Mouse (Mus musculus) cerebellum, adult 9-10 months (tissue): Measurements from ENCODE around the gene Mllt11.

Experiments used
- DNase-seq: peaks from one replicate; pipeline ENCODE4 v3.0.0; 2022

Gene Mllt11

GRCm38 (mm10) chr3:95171105-95171504 lies 60.9 kb downstream of the Mllt11 start:
- no peak for DNase-seq

DNA sequence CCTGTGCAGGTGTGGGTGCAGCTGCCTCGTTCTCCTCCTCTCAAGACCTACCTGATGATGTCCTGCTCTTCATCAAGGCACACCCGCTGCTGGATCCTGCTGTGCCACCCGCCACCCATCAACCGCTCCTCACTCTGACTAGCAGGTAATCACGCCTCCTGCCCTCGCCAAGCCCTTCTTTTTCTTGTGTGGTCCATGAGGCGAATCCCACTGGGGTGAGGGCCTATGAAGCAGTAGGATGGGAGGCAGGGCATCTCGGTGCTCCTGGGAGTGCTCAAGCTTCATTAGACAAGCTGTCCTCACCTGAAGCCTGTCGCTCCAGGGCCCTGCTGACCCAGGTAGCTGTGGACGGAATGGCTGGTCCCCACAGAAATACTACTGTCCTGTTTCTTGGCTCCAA lies 62.0 kb downstream of the Mllt11 start:
- no peak for DNase-seq
